Mouse (Mus musculus): ENCODE results near the gene Scgb1b10.
"Not testable (repeated sequence)": the region's sequence is repeated elsewhere in the genome, so short reads cannot be mapped to it uniquely, and the experiment has no call there.

Gene Scgb1b10

GRCm38 (mm10) chr7:32100553-32100952 is at the start of gene Scgb1b10:
Gene Scgb1b10 (plus strand): TSS chr7:32100853.
- DNase-seq (ENCODE audit: extremely low spot score, low spot score): not testable (repeated sequence)
